Mouse (Mus musculus): ENCODE results near the gene Tjap1.

DNA sequence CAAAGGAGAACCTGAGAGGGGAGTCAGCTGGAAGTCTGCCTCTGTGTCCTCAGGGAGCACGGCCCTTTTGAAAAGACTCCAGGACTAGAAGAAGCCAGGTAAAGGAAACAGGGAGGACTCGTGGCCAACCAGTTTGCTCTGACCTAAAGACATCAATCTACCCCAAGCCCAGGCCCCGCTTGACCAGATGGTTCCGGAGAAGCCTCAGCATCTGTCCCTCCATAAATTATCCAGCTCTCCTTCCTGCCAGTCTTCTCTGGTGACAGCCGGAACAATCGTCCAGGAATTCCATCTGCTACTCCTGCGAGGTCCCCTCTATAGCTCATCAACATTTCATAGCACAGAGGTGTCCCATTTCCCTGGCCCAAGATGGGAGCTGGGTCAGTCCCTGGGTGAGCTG lies 1.8 kb upstream of the Tjap1 start:
- TF ChIP-seq GATA1 (IDR thresholded peaks at IDR 0.05; ENCODE audit: low read length): no peak
- no peak for TF ChIP-seq TAL1 (IDR thresholded peaks at IDR 0.05; ENCODE audit: low read length)
